Mouse (Mus musculus) hindbrain, embryonic 10.5 days (tissue): Measurements from ENCODE around the gene Mtor. TPM values are rescaled to one million over a fixed set of nuclear protein-coding genes. Genes with fewer than 3 reads are reported as not detected.

ENCODE experiments used
- DNase-seq: peaks from one replicate; pipeline ENCODE4 v3.0.0-alpha.2; 2017; ENCODE audit warnings: low spot score
- H3K27ac ChIP-seq: fragments of 300-500 bp; sonication (generic); 2 replicates; pipeline ENCODE4 v1.5.1; 2016; ENCODE audit warnings: mild to moderate bottlenecking, moderate library complexity
- H3K27me3 ChIP-seq: fragments of 300-500 bp; sonication (generic); 2 replicates; pipeline ENCODE4 v1.6.1; 2016; ENCODE audit warnings: mild to moderate bottlenecking; ENCODE audit not compliant: poor library complexity, insufficient read depth, severe bottlenecking
- H3K36me3 ChIP-seq: fragments of 300-500 bp; sonication (generic); 2 replicates; pipeline ENCODE4 v1.6.1; 2016; ENCODE audit warnings: mild to moderate bottlenecking, moderate library complexity
- H3K4me1 ChIP-seq: fragments of 300-500 bp; sonication (generic); replicated peaks from 2 replicates; pipeline ENCODE4 v1.6.1; 2016; ENCODE audit warnings: mild to moderate bottlenecking
- H3K4me3 ChIP-seq: fragments of 300-500 bp; sonication (generic); 2 replicates; pipeline ENCODE4 v1.5.1; 2016; ENCODE audit warnings: mild to moderate bottlenecking, moderate library complexity
- H3K9me3 ChIP-seq: fragments of 300-500 bp; sonication (generic); 2 replicates; pipeline ENCODE4 v1.6.1; 2016; ENCODE audit warnings: mild to moderate bottlenecking, moderate library complexity
- WGBS: fragments of 180-500 bp; shearing (Covaris S2); methylation state at CpG from one replicate; pipeline ENCODE4 v1.1.7; 2016; 5-methylcytosine and 5-hydroxymethylcytosine counted together
- polyA plus RNA-seq: library from polyadenylated mRNA; unstranded; fragments of >200 nt; fragmentation: Nextera tagmentation; extraction: Ambion mirVana; gene quantifications from 2 replicates; pipeline ENCODE4 v1.2.1, GENCODE M21; 2016

Mtor gene
- polyA plus RNA-seq, 1 experiment from 2014 or later, result 25.3 TPM

- Histone ChIP-seq H3K27ac (no peak overlapping the region), H3K9me3 (no peaks in the 10 kb centered on the region), H3K36me3 (peaks cover 45% of the 10 kb centered on the region), H3K4me1 (0 out of 2 replicates have a peak, but pooled peaks cover 5% of the 10 kb centered on the region), H3K27me3 (no peaks in the 10 kb centered on the region), H3K4me3 (no peak overlapping the region)
- no peak for DNase-seq
- 88% methylated on average over 4 of the region's 4 CpGs for WGBS
Observed at GRCm38 (mm10) chr4:148600316-148600715, 151.9 kb downstream of the Mtor start.

GRCm38 (mm10) chr4:148601871-148602270 is 153.5 kb downstream of the Mtor start:
- no peak for DNase-seq
- WGBS, result 91% methylated on average over 4 of the region's 4 CpGs
- no peaks in the 10 kb centered on the region for H3K27me3 ChIP-seq

GRCm38 (mm10) chr4:148602357-148603120 is 154.1 kb downstream of the Mtor start, which contains the start of gene Masp2:
Masp2 (plus strand) TSS chr4:148602554.
- Histone ChIP-seq H3K27ac (no peak within 1 kb of the TSS), H3K4me3 (no peak within 1 kb of the TSS), H3K9me3 (no peaks in the 10 kb centered on the region), H3K27me3 (no peaks in the 10 kb centered on the region), H3K4me1 (0 out of 2 replicates have a peak, but pooled peaks cover 5% of the 10 kb centered on the region), H3K36me3 (peaks cover 29% of the 10 kb centered on the region)
- no peak for DNase-seq
- 93% methylated on average over 14 of the region's 14 CpGs for WGBS

More at GRCm38 (mm10) chr4:148601871-148602270, 153.5 kb downstream of the Mtor start:
- Histone ChIP-seq H3K4me1 (0 out of 2 replicates have a peak, but pooled peaks cover 5% of the 10 kb centered on the region), H3K9me3 (no peaks in the 10 kb centered on the region), H3K27ac (no peak overlapping the region), H3K4me3 (no peak overlapping the region), H3K36me3 (peaks cover 30% of the 10 kb centered on the region)

GRCm38 (mm10) chr4:148603376-148604139 is 155.1 kb downstream of the Mtor start:
- no peak for DNase-seq
- Histone ChIP-seq H3K9me3 (no peaks in the 10 kb centered on the region), H3K36me3 (peaks cover 22% of the 10 kb centered on the region), H3K4me3 (no peak overlapping the region), H3K27me3 (no peaks in the 10 kb centered on the region), H3K4me1 (0 out of 2 replicates have a peak, but pooled peaks cover 5% of the 10 kb centered on the region), H3K27ac (no peak overlapping the region)
- WGBS, result 63% methylated on average over 10 of the region's 10 CpGs

GRCm38 (mm10) chr4:148604141-148604540 is 155.7 kb downstream of the Mtor start:
- DNase-seq, result no peak
- Histone ChIP-seq H3K36me3 (peaks cover 19% of the 10 kb centered on the region), H3K27me3 (no peaks in the 10 kb centered on the region), H3K4me3 (no peak overlapping the region), H3K27ac (no peak overlapping the region), H3K9me3 (no peaks in the 10 kb centered on the region), H3K4me1 (0 out of 2 replicates have a peak, but pooled peaks cover 5% of the 10 kb centered on the region)
- 81% methylated on average over 7 of the region's 7 CpGs for WGBS

- H3K36me3 ChIP-seq, result peaks cover 19% of the 10 kb centered on the region
- peak; percentile 70 for DNase-seq
- H3K4me3 ChIP-seq, result no peak overlapping the region
- H3K27me3 ChIP-seq, result no peaks in the 10 kb centered on the region
- 95% methylated on average over 3 of the region's 3 CpGs for WGBS
- 0 out of 2 replicates have a peak, but pooled peaks cover 5% of the 10 kb centered on the region for H3K4me1 ChIP-seq
- H3K9me3 ChIP-seq, result no peaks in the 10 kb centered on the region
- no peak overlapping the region for H3K27ac ChIP-seq
Observed at GRCm38 (mm10) chr4:148604541-148605165, 156.2 kb downstream of the Mtor start.

Other genes starting within 250 kb of the Mtor start
- 3.7 and 10.7 TPM in 2 replicates for gene Disp3, start 160.6 kb upstream of the Mtor start, polyA plus RNA-seq
- gene Ubiad1, start 3.8 kb upstream of the Mtor start, polyA plus RNA-seq, result 25.0 and 25.8 TPM in 2 replicates
- gene Angptl7, start 51.8 kb downstream of the Mtor start, polyA plus RNA-seq, result 0.29 and 0.31 TPM in 2 replicates
- 92.9 and 97.4 TPM in 2 replicates for gene Exosc10, start 109.8 kb downstream of the Mtor start, polyA plus RNA-seq
- 190 and 218 TPM in 2 replicates for gene Srm, start 142.9 kb downstream of the Mtor start, polyA plus RNA-seq
- gene Masp2, start 153.9 kb downstream of the Mtor start, polyA plus RNA-seq, result 0.09 TPM in 1 of 2 replicates, not detected in the other
- 302 and 421 TPM in 2 replicates for gene Tardbp, start 178.4 kb downstream of the Mtor start, polyA plus RNA-seq
- not detected in 2 replicates for gene Gm572, start 194.7 kb downstream of the Mtor start, polyA plus RNA-seq